Mouse (Mus musculus) kidney, adult 2 months (tissue): ENCODE measurements around the gene Cyp46a1.

Experiments used
- CTCF ChIP-seq: fragments of 200-500 bp; conservative IDR thresholded peaks from 2 replicates; pipeline ENCODE4 v1.5.1; 2011; ENCODE audit warnings: low read depth, mild to moderate bottlenecking, control low read depth, low read length, moderate library complexity, mixed read lengths; ENCODE audit not compliant: insufficient read depth, insufficient read length
- POLR2A ChIP-seq: fragments of 200-500 bp; IDR thresholded peaks from one replicate; pipeline ENCODE4 v1.6.1; 2011; ENCODE audit warnings: low read depth, low read length, control low read depth

GRCm38 (mm10) chr12:108410416-108411208, 76.4 kb downstream of the Cyp46a1 start:
- TF ChIP-seq CTCF (no peak), POLR2A (no peak)
